Comparison of ENCODE assay signal across 8 mouse cellular contexts in genomic region chr7:19226817-19227797, GRCm38 (mm10). TPM values are rescaled to one million over a fixed set of nuclear protein-coding genes. Genes with fewer than 3 reads are reported as not detected.
DNase-seq lines count a peak whose midpoint lies in the region; ATAC-seq and TF ChIP-seq lines count a peak whose summit lies in the region.

No protein-coding gene starts in this region.

- peak overlapping the region; percentile 94 for H3K4me3 ChIP-seq in bone marrow, adult 2 months (replicated peaks; ENCODE audit: control insufficient read depth, low read depth, low read length)
- peak overlapping the region; percentile 86 for H3K4me3 ChIP-seq in embryonic fibroblast, embryonic 13.5 days (ENCODE audit: insufficient read depth, low read length)
- H3K4me3 ChIP-seq in stomach, embryonic 14.5 days (ENCODE audit: low read depth, low read length) = peak overlapping the region; percentile 68

- 21% methylated on average over 20 of the region's 20 CpGs for WGBS in bone marrow, adult 2 months
- 13% methylated on average over 20 of the region's 20 CpGs for WGBS in stomach, embryonic 14.5 days

- DNase-seq in heart, adult 11 months = peak; percentile 97
- no peak for DNase-seq in heart, postnatal 25 days (ENCODE audit: low spot score)
- DNase-seq in heart, postnatal 10 days = peak; percentile 50 to 63
- peak; percentile 16 to 40 for DNase-seq in layer of hippocampus, postnatal 14 days (ENCODE audit: low spot score in 2 of 2)
- peak; percentile 64 for DNase-seq in lung, postnatal 10 days

- no peaks in the 10 kb centered on the region for H3K36me3 ChIP-seq in stomach, embryonic 14.5 days (ENCODE audit: control insufficient read depth, insufficient read depth, low read length)

- TF ChIP-seq CTCF in bone marrow, adult 2 months (IDR thresholded peaks at IDR 0.05; ENCODE audit: control insufficient read depth, insufficient read depth, low read length) = no peak
- TF ChIP-seq CTCF in embryonic fibroblast, embryonic 13.5 days (IDR thresholded peaks at IDR 0.05; ENCODE audit: borderline replicate concordance, insufficient read depth, low read length) = no peak

- H3K4me1 ChIP-seq in bone marrow, adult 2 months (ENCODE audit: control insufficient read depth, insufficient read depth, low read length) = peaks cover 2% of the 10 kb centered on the region; the same call in 1 of the 2 replicates
- H3K4me1 ChIP-seq in embryonic fibroblast, embryonic 13.5 days (ENCODE audit: control insufficient read depth, insufficient read depth, low read length) = no peaks in the 10 kb centered on the region
- peaks cover 9% of the 10 kb centered on the region; the same call in 1 of the 2 replicates for H3K4me1 ChIP-seq in stomach, embryonic 14.5 days (ENCODE audit: control insufficient read depth, insufficient read depth, low read length)

- no peak for TF ChIP-seq POLR2A in bone marrow, adult 2 months (IDR thresholded peaks at IDR 0.05; ENCODE audit: borderline replicate concordance, control insufficient read depth, low read depth, low read length)
- TF ChIP-seq POLR2A in embryonic fibroblast, embryonic 13.5 days (IDR thresholded peaks at IDR 0.05; ENCODE audit: low read depth, low read length) = 0 out of 2 replicates have a peak, but pooled peaks have one; percentile 65

- no peaks in the 10 kb centered on the region for H3K27me3 ChIP-seq in stomach, embryonic 14.5 days (ENCODE audit: control insufficient read depth, insufficient read depth, low read length)

- H3K9me3 ChIP-seq in stomach, embryonic 14.5 days (ENCODE audit: control insufficient read depth, low read depth, low read length) = no peaks in the 10 kb centered on the region

- peak overlapping the region; percentile 87 for H3K27ac ChIP-seq in bone marrow, adult 2 months (ENCODE audit: control insufficient read depth, insufficient read depth, low read depth, low read length, poor library complexity)
- H3K27ac ChIP-seq in embryonic fibroblast, embryonic 13.5 days (ENCODE audit: insufficient read depth, low read length) = peak overlapping the region; percentile 97
- peak overlapping the region; percentile 84 for H3K27ac ChIP-seq in stomach, embryonic 14.5 days (ENCODE audit: low read length)

- intact Hi-C loops in heart, postnatal 25 days (cut with DNase I) = no loop called here
- intact Hi-C loops in heart, postnatal 10 days (cut with DNase I) = loop anchor here (2.0 kb wide), 1 partner anchor 14 kb away; the partner anchor contains the start of gene Gpr4

- peak overlapping the region; percentile 45 for H3K9ac ChIP-seq in stomach, embryonic 14.5 days (replicated peaks; ENCODE audit: low read depth, low read length)

- ATAC-seq in stomach, embryonic 14.5 days (ENCODE audit: insufficient number of reproducible peaks, insufficient read depth, low FRiP score, low read depth) = peak; percentile 8; the same call in 1 of the 2 replicates

- H3K4me2 ChIP-seq in stomach, embryonic 14.5 days (replicated peaks; ENCODE audit: low read depth, low read length) = peak overlapping the region; percentile 60

RNA-seq across cellular contexts. Expression of gene Opa3, which starts 1.0 kb away (rescaled TPM):
- total RNA-seq in heart, postnatal 25 days (2021) = 10 to 100 TPM; 57.6 to 59.3 TPM
- polyA plus RNA-seq in bone marrow, adult 2 months (2011; ENCODE audit: insufficient read depth, insufficient read length, low replicate concordance, missing spikeins) = 7.5 and 8.5 TPM in 2 replicates
- polyA plus RNA-seq in embryonic fibroblast, embryonic 13.5 days (2011; ENCODE audit: insufficient read length, low read depth, missing spikeins) = 21.8 and 24.4 TPM in 2 replicates
- total RNA-seq in heart, postnatal 10 days (2021) = 10 to 100 TPM; 53.4 to 57.7 TPM
- total RNA-seq in layer of hippocampus, postnatal 14 days (2021) = 10 to 100 TPM; 37.3 to 39.9 TPM
- polyA plus RNA-seq in stomach, embryonic 14.5 days (2014; fragmentation: Nextera tagmentation; extraction: Ambion mirVana) = 37.1 and 42.9 TPM in 2 replicates

RNA-seq across cellular contexts. Expression of gene Gpr4, which starts 14.8 kb away (rescaled TPM):
- total RNA-seq in heart, postnatal 25 days (2021) = 1 to 10 TPM; 8.6 to 9.4 TPM
- 0.34 and 0.70 TPM in 2 replicates for polyA plus RNA-seq in bone marrow, adult 2 months (2011; ENCODE audit: insufficient read depth, insufficient read length, low replicate concordance, missing spikeins)
- 0.17 and 0.18 TPM in 2 replicates for polyA plus RNA-seq in embryonic fibroblast, embryonic 13.5 days (2011; ENCODE audit: insufficient read length, low read depth, missing spikeins)
- 10 to 100 TPM; 11.4 to 11.8 TPM for total RNA-seq in heart, postnatal 10 days (2021)
- total RNA-seq in layer of hippocampus, postnatal 14 days (2021) = 1 to 10 TPM; 4.1 to 4.6 TPM
- polyA plus RNA-seq in stomach, embryonic 14.5 days (2014; fragmentation: Nextera tagmentation; extraction: Ambion mirVana) = 1.4 and 2.0 TPM in 2 replicates

RNA-seq across cellular contexts. Expression of gene Vasp, which starts 44.5 kb away (rescaled TPM):
- total RNA-seq in heart, postnatal 25 days (2021) = 10 to 100 TPM; 35.7 to 39.4 TPM
- polyA plus RNA-seq in bone marrow, adult 2 months (2011; ENCODE audit: insufficient read depth, insufficient read length, low replicate concordance, missing spikeins) = 83.3 and 135 TPM in 2 replicates
- 161 and 186 TPM in 2 replicates for polyA plus RNA-seq in embryonic fibroblast, embryonic 13.5 days (2011; ENCODE audit: insufficient read length, low read depth, missing spikeins)
- total RNA-seq in heart, postnatal 10 days (2021) = 10 to 100 TPM; 84.0 to 98.6 TPM
- 10 to 100 TPM; 23.2 to 24.2 TPM for total RNA-seq in layer of hippocampus, postnatal 14 days (2021)
- polyA plus RNA-seq in stomach, embryonic 14.5 days (2014; fragmentation: Nextera tagmentation; extraction: Ambion mirVana) = 48.1 and 64.9 TPM in 2 replicates

RNA-seq across cellular contexts. Expression of gene Eml2, which starts 50.9 kb away (rescaled TPM):
- total RNA-seq in heart, postnatal 25 days (2021) = 10 to 100 TPM; 37.1 to 37.8 TPM
- polyA plus RNA-seq in bone marrow, adult 2 months (2011; ENCODE audit: insufficient read depth, insufficient read length, low replicate concordance, missing spikeins) = 14.2 and 33.1 TPM in 2 replicates
- 17.3 and 23.2 TPM in 2 replicates for polyA plus RNA-seq in embryonic fibroblast, embryonic 13.5 days (2011; ENCODE audit: insufficient read length, low read depth, missing spikeins)
- 10 to 100 TPM; 47.8 to 56.5 TPM for total RNA-seq in heart, postnatal 10 days (2021)
- total RNA-seq in layer of hippocampus, postnatal 14 days (2021) = 100 to 1,000 TPM; 175 to 197 TPM
- 4.1 and 4.8 TPM in 2 replicates for polyA plus RNA-seq in stomach, embryonic 14.5 days (2014; fragmentation: Nextera tagmentation; extraction: Ambion mirVana)

RNA-seq across cellular contexts. Expression of gene Ppm1n, which starts 52.8 kb away (rescaled TPM):
- not detected for total RNA-seq in heart, postnatal 25 days (2021)
- 3.6 TPM in 1 of 2 replicates, not detected in the other for polyA plus RNA-seq in bone marrow, adult 2 months (2011; ENCODE audit: insufficient read depth, insufficient read length, low replicate concordance, missing spikeins)
- not detected in 2 replicates for polyA plus RNA-seq in embryonic fibroblast, embryonic 13.5 days (2011; ENCODE audit: insufficient read length, low read depth, missing spikeins)
- total RNA-seq in heart, postnatal 10 days (2021) = under 1 TPM in 1 of 2 experiments, not detected in 1; 0.67 TPM
- total RNA-seq in layer of hippocampus, postnatal 14 days (2021) = under 1 TPM in 1 of 2 experiments, not detected in 1; 0.79 TPM
- 0.15 TPM in 1 of 2 replicates, not detected in the other for polyA plus RNA-seq in stomach, embryonic 14.5 days (2014; fragmentation: Nextera tagmentation; extraction: Ambion mirVana)
